Mouse (Mus musculus): Measurements from ENCODE around the gene Dusp7. TPM values are rescaled to one million over a fixed set of nuclear protein-coding genes. Genes with fewer than 3 reads are reported as not detected.
A peak's percentile ranks its signal among the peaks of the same experiment; 100 is the strongest.

Gene Dusp7
- 16.2 and 19.9 TPM in 2 replicates for polyA plus RNA-seq (2014; fragmentation: Nextera tagmentation; extraction: Ambion mirVana)

DNA sequence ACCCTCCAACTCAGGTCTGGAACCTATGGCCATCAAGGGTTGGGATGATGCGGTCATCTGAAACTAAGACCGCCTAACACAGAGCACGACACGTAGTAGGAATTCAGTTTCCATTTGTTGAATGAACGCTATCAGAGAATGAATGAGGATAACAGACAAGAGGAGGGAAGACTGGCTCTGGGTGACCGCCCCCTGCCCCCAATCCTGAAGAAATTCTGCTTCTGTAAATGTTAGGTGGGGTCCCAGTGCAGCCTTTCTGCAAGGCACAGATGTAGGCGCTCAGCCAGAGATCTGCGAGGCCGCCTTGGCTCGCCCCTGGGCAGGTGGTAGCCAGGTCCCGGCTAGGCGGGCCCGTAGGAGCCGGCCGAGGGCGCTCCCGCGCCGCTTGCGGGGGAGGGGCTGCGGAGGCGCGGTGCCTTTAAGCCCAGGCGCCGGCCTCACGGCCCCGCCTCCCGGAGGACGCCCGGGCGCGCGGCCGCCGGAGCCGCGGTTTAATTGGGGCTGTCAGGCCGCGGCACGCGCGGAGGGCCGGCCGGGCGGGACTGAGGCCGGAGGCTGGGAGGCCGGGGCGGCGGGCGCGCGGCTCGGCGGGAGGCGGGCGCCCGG lies at the start of gene Dusp7:
Gene Dusp7 (plus strand): TSS at position 521 of the 606 bp plus-strand sequence.
- Histone ChIP-seq H3K4me3 (replicated peaks; ENCODE audit: low read depth, low read length) (peak within 1 kb of the TSS; percentile 76), H3K4me1 (ENCODE audit: control insufficient read depth, insufficient read depth, low read length) (peaks cover 23% of the 10 kb centered on the region), H3K4me2 (ENCODE audit: low read length) (peak within 1 kb of the TSS; percentile 95), H3K9me3 (ENCODE audit: control insufficient read depth, low read length) (no peaks in the 10 kb centered on the region), H3K36me3 (ENCODE audit: control insufficient read depth, insufficient read depth, low read length) (peaks cover 16% of the 10 kb centered on the region), H3K27me3 (ENCODE audit: control insufficient read depth, insufficient read depth, low read length) (no peaks in the 10 kb centered on the region), H3K27ac (replicated peaks; ENCODE audit: low read depth, low read length) (peak within 1 kb of the TSS; percentile 97), H3K9ac (replicated peaks; ENCODE audit: low read length) (peak within 1 kb of the TSS; percentile 88)
- DNase-seq (peak; percentile 95), ATAC-seq (ENCODE audit: low FRiP score, low TSS enrichment) (peak; percentile 82)
- 0% methylated on average over 47 of the region's 57 CpGs for WGBS

DNA sequence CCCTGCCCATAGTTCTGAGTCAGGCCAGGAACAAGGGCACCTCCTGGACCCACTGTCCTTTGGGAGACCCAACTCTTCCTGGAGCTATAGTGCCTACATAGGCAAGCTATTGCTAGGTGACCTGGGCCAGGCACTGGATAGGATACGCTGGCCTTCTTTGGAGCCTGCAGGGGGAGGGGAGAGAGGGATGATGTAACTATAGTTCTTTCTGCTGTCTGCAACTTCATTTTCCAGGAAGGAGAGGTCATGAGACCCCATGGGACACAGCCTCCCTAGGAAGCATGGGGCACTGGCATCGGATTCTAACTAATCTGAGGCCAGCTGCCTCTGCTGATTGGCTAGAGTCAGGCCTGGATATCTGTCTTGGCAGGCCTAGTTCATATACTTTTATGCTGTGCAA lies 49.3 kb upstream of the Dusp7 start:
- H3K27me3 ChIP-seq (ENCODE audit: control insufficient read depth, insufficient read depth, low read length) = no peaks in the 10 kb centered on the region
- no peak overlapping the region for H3K9ac ChIP-seq (replicated peaks; ENCODE audit: low read length)
- 69% methylated on average over 2 of the region's 2 CpGs for whole genome bisulfite sequencing
- no peak overlapping the region for H3K4me2 ChIP-seq (ENCODE audit: low read length)
- no peak for ATAC-seq (ENCODE audit: low FRiP score, low TSS enrichment)
- H3K36me3 ChIP-seq (ENCODE audit: control insufficient read depth, insufficient read depth, low read length) = no peaks in the 10 kb centered on the region
- H3K4me3 ChIP-seq (replicated peaks; ENCODE audit: low read depth, low read length) = no peak overlapping the region
- 0 out of 2 replicates have a peak, but pooled peaks cover 12% of the 10 kb centered on the region for H3K4me1 ChIP-seq (ENCODE audit: control insufficient read depth, insufficient read depth, low read length)
- no peak for DNase-seq
- H3K9me3 ChIP-seq (ENCODE audit: control insufficient read depth, low read length) = no peaks in the 10 kb centered on the region
- 0 out of 2 replicates have a peak overlapping the region, but pooled peaks have one; percentile 21 for H3K27ac ChIP-seq (replicated peaks; ENCODE audit: low read depth, low read length)

DNA sequence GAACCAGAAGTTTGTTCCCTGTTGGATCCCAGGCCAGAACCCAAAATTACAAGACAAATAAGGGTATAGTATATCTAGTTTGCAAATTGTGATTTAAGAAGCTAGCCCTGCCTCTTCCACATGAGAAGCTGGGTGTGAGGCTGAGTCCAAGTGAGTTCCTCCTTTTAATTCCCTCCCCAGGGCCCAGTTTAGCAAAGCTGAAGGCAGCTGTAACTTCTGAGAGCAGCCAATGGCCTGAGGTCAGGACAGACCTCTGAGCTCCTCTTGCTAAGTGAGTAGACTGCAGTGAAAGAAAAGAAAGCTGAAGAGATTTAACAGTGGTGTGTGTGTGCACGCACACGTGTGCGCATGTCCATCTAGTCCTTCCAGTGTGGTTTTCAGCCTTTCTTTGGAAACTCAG lies 45.9 kb upstream of the Dusp7 start:
- WGBS = 66% methylated on average over 3 of the region's 3 CpGs
- DNase-seq (peak; percentile 21), ATAC-seq (ENCODE audit: low FRiP score, low TSS enrichment) (no peak)
- Histone ChIP-seq H3K9ac (replicated peaks; ENCODE audit: low read length) (no peak overlapping the region; the same call in 1 of the 2 replicates), H3K4me2 (ENCODE audit: low read length) (no peak overlapping the region), H3K9me3 (ENCODE audit: control insufficient read depth, low read length) (no peaks in the 10 kb centered on the region), H3K27ac (replicated peaks; ENCODE audit: low read depth, low read length) (no peak overlapping the region; the same call in 1 of the 2 replicates), H3K36me3 (ENCODE audit: control insufficient read depth, insufficient read depth, low read length) (no peaks in the 10 kb centered on the region), H3K4me1 (ENCODE audit: control insufficient read depth, insufficient read depth, low read length) (0 out of 2 replicates have a peak, but pooled peaks cover 12% of the 10 kb centered on the region), H3K4me3 (replicated peaks; ENCODE audit: low read depth, low read length) (no peak overlapping the region), H3K27me3 (ENCODE audit: control insufficient read depth, insufficient read depth, low read length) (no peaks in the 10 kb centered on the region)

- H3K4me3 ChIP-seq (replicated peaks; ENCODE audit: low read depth, low read length) = no peak overlapping the region
- H3K36me3 ChIP-seq (ENCODE audit: control insufficient read depth, insufficient read depth, low read length) = no peaks in the 10 kb centered on the region
- no peak for ATAC-seq (ENCODE audit: low FRiP score, low TSS enrichment)
- no peak overlapping the region for H3K4me2 ChIP-seq (ENCODE audit: low read length)
- no peaks in the 10 kb centered on the region for H3K9me3 ChIP-seq (ENCODE audit: control insufficient read depth, low read length)
- H3K9ac ChIP-seq (replicated peaks; ENCODE audit: low read length) = no peak overlapping the region
- DNase-seq = no peak
- 80% methylated on average over 8 of the region's 8 CpGs for WGBS
- no peak overlapping the region for H3K27ac ChIP-seq (replicated peaks; ENCODE audit: low read depth, low read length)
- H3K4me1 ChIP-seq (ENCODE audit: control insufficient read depth, insufficient read depth, low read length) = 0 out of 2 replicates have a peak, but pooled peaks cover 7% of the 10 kb centered on the region
- no peaks in the 10 kb centered on the region for H3K27me3 ChIP-seq (ENCODE audit: control insufficient read depth, insufficient read depth, low read length)
These were observed 42.2 kb upstream of the Dusp7 start for GRCm38 (mm10) chr9:106326241-106326640.

DNA sequence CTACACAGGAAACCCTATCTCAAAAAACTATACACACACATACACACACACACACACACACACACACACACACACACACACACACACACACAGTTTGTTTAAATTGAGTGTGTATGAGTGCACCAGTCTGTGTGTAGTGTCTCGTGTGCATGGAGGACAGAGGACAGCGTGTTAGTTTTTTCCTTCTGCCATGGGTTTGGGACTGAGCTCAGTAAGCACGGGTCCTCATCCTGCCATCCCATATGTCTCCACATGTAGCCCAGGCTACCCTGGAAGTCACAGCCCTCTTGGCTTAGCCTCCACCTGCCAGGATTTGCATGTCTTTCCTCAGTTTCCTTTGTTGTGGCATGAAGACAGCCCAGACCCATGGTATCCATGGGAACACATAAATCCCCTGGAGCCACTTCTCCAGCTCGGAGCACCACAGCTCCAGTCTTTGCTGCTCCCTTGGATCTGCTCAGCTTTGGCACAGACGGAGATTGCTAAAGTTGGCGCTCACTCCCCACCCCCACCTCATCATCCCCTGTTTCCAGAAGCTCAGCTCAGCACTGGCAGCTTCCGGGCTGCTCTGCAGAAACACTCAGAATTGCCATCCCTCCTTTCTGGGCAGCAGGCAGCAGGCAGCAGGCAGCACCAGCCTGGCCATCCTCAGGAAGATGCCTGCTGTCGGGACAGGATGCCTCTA lies 41.2 kb upstream of the Dusp7 start:
- H3K36me3 ChIP-seq (ENCODE audit: control insufficient read depth, insufficient read depth, low read length) = no peaks in the 10 kb centered on the region
- H3K4me3 ChIP-seq (replicated peaks; ENCODE audit: low read depth, low read length) = no peak overlapping the region
- H3K27me3 ChIP-seq (ENCODE audit: control insufficient read depth, insufficient read depth, low read length) = no peaks in the 10 kb centered on the region
- H3K4me1 ChIP-seq (ENCODE audit: control insufficient read depth, insufficient read depth, low read length) = 0 out of 2 replicates have a peak, but pooled peaks cover 7% of the 10 kb centered on the region
- ATAC-seq (ENCODE audit: low FRiP score, low TSS enrichment) = no peak
- no peak overlapping the region for H3K9ac ChIP-seq (replicated peaks; ENCODE audit: low read length)
- H3K4me2 ChIP-seq (ENCODE audit: low read length) = no peak overlapping the region
- peak; percentile 40 for DNase-seq
- no peaks in the 10 kb centered on the region for H3K9me3 ChIP-seq (ENCODE audit: control insufficient read depth, low read length)
- 69% methylated on average over 8 of the region's 8 CpGs for WGBS
- H3K27ac ChIP-seq (replicated peaks; ENCODE audit: low read depth, low read length) = 0 out of 2 replicates have a peak overlapping the region, but pooled peaks have one; percentile 37

DNA sequence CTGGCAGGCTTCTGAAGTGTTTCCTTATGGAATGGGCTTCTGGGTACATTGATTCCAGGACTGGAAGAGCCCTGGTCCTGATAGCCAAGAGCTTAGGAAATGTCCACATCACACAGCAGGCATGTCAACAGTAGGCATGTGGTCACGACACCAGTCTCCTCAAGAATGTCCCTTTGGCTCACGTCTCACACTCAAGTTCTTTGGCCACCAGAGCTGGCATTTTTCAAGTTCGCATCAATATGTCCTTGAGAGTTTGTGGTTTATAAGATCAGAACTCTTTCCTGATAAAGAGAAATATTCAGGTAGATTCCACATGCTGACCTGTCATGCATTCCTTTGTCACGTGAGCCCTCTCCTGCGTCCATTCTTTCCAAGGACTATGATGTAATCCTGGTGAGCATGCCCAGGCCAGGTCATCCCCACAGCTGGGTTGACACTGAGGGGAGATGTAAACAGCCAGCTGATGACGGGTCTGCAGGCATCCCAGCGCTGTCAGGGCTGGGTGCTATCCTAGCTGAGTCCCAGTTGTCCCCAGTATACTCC lies 40.3 kb upstream of the Dusp7 start:
- Histone ChIP-seq H3K27me3 (ENCODE audit: control insufficient read depth, insufficient read depth, low read length) (no peaks in the 10 kb centered on the region), H3K9ac (replicated peaks; ENCODE audit: low read length) (no peak overlapping the region), H3K9me3 (ENCODE audit: control insufficient read depth, low read length) (no peaks in the 10 kb centered on the region), H3K4me1 (ENCODE audit: control insufficient read depth, insufficient read depth, low read length) (no peaks in the 10 kb centered on the region), H3K4me2 (ENCODE audit: low read length) (no peak overlapping the region), H3K4me3 (replicated peaks; ENCODE audit: low read depth, low read length) (no peak overlapping the region), H3K36me3 (ENCODE audit: control insufficient read depth, insufficient read depth, low read length) (no peaks in the 10 kb centered on the region), H3K27ac (replicated peaks; ENCODE audit: low read depth, low read length) (no peak overlapping the region)
- 83% methylated on average over 7 of the region's 7 CpGs for WGBS
- no peak for DNase-seq
- ATAC-seq (ENCODE audit: low FRiP score, low TSS enrichment) = no peak

DNA sequence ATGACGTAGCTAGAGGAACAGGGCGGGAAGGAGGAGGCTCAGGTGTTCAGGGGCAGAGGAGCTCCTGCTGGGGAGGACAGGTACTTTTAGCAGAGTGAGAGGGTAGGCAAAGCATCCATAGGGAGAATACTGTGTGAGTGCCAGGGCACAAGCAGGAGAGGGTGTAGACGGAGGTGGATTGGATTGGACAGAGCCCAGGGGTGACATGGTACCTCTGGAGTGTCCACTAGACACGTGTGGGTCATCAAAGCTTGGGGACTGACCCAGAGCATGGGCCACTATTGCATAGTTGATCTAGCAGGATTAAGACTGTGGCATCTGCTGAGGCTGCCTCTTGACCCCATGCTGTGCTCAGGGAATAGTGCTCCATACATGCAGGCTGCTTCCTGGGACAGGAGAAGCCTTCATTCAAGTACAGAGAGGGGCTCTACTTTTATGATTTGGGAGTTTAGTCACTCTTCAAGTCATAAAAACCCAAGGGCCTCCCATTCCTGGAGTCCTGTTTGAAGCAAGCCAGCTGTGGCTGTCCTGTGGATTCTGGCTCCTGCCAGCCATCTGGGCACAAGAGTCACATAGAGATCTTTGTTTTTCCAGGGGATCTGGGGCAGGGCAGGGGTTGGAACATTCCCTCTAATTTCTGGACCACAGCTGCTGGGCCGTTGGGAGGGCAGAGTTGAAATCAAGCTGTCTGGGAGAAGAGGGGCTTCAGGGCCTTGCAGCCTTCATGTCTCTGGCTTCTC lies 39.5 kb upstream of the Dusp7 start:
- Histone ChIP-seq H3K27ac (replicated peaks; ENCODE audit: low read depth, low read length) (no peak overlapping the region), H3K9ac (replicated peaks; ENCODE audit: low read length) (no peak overlapping the region), H3K4me2 (ENCODE audit: low read length) (no peak overlapping the region), H3K4me3 (replicated peaks; ENCODE audit: low read depth, low read length) (no peak overlapping the region), H3K9me3 (ENCODE audit: control insufficient read depth, low read length) (no peaks in the 10 kb centered on the region), H3K27me3 (ENCODE audit: control insufficient read depth, insufficient read depth, low read length) (no peaks in the 10 kb centered on the region), H3K36me3 (ENCODE audit: control insufficient read depth, insufficient read depth, low read length) (no peaks in the 10 kb centered on the region), H3K4me1 (ENCODE audit: control insufficient read depth, insufficient read depth, low read length) (no peaks in the 10 kb centered on the region)
- DNase-seq = no peak
- ATAC-seq (ENCODE audit: low FRiP score, low TSS enrichment) = no peak
- WGBS = 79% methylated on average over 5 of the region's 5 CpGs

- H3K4me1 ChIP-seq (ENCODE audit: control insufficient read depth, insufficient read depth, low read length) = peaks cover 2% of the 10 kb centered on the region
- ATAC-seq (ENCODE audit: low FRiP score, low TSS enrichment) (no peak), DNase-seq (no peak)
- no peak overlapping the region for H3K4me2 ChIP-seq (ENCODE audit: low read length)
- H3K9me3 ChIP-seq (ENCODE audit: control insufficient read depth, low read length) = no peaks in the 10 kb centered on the region
- no peaks in the 10 kb centered on the region for H3K27me3 ChIP-seq (ENCODE audit: control insufficient read depth, insufficient read depth, low read length)
- no peaks in the 10 kb centered on the region for H3K36me3 ChIP-seq (ENCODE audit: control insufficient read depth, insufficient read depth, low read length)
- H3K4me3 ChIP-seq (replicated peaks; ENCODE audit: low read depth, low read length) = no peak overlapping the region
- WGBS = 73% methylated on average over 3 of the region's 3 CpGs
- no peak overlapping the region for H3K9ac ChIP-seq (replicated peaks; ENCODE audit: low read length)
- no peak overlapping the region for H3K27ac ChIP-seq (replicated peaks; ENCODE audit: low read depth, low read length)
These were observed 35.7 kb upstream of the Dusp7 start for GRCm38 (mm10) chr9:106332746-106333145.

Data from midbrain, embryonic 14.5 days (tissue).